In the genomic region with DNA sequence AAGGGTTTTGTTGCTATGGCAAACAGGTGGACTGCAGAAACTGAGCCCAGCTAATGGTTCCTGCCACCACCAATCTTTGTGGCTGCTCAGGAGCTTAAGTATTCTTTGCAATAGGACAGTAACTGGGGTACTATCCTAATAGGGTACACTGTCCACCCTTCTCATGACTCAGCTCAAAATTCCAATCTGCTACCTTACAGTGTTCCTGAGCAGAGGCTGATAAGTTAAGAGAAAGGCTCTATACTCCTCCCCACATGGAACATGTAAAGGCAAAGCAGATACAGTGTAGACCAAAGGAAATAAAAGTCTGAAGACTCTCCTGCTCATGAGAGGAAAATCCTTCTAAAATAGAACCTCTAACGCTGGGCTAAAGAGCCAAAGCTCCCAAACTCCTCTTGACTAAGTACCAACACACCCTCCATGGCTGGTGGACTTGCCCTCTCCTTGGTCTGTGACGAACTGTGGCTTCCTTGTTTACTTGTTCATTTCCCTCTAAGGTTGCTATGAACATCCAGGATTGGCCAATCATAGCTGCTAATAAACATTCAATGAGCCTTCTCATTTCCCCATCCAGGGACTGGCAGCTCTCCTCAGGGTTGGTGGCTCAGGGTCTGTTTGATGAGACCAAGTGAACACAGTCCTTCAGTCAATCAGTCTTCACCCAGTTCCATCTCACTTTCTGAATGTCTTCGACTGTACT, we compare ENCODE assay signal across 25 mouse cellular contexts. TPM values are rescaled to one million over a fixed set of nuclear protein-coding genes. Genes with fewer than 3 reads are reported as not detected.
A peak's percentile ranks its signal among the peaks of the same experiment; 100 is the strongest.
DNase-seq lines count a peak whose midpoint lies in the region; ATAC-seq lines count a peak whose summit lies in the region.
"Had no signal": no experiment of that assay in that cellular context is flagged by ENCODE, and none has a peak within 500 bp of the region (broad histone marks: within the 10 kb centered on the region; RNA-seq: fewer than 3 reads in every experiment).

No protein-coding gene starts in this region.

- no peaks in the 10 kb centered on the region for H3K27me3 ChIP-seq in liver, embryonic 12.5 days (replicated peaks)
- no peaks in the 10 kb centered on the region for H3K27me3 ChIP-seq in liver, embryonic 11.5 days (replicated peaks; ENCODE audit: control insufficient read depth, insufficient read depth, low read length)
- H3K27me3 ChIP-seq: embryonic facial prominence, embryonic 13.5 days; forebrain, embryonic 12.5 days had no signal

- peaks cover 16% of the 10 kb centered on the region for H3K4me1 ChIP-seq in liver, embryonic 12.5 days
- no peaks in the 10 kb centered on the region for H3K4me1 ChIP-seq in liver, embryonic 11.5 days (replicated peaks; ENCODE audit: control insufficient read depth, insufficient read depth, low read length)
- H3K4me1 ChIP-seq: embryonic facial prominence, embryonic 13.5 days; forebrain, embryonic 12.5 days; heart, embryonic 12.5 days had no signal

- H3K4me3 ChIP-seq in liver, embryonic 12.5 days: no peak overlapping the region
- H3K4me3 ChIP-seq in liver, embryonic 11.5 days (ENCODE audit: low read depth, low read length): no peak overlapping the region
- H3K4me3 ChIP-seq: embryonic facial prominence, embryonic 13.5 days; forebrain, embryonic 12.5 days; heart, adult 2 months; heart, embryonic 12.5 days had no signal

- ATAC-seq in liver, embryonic 12.5 days: peak; percentile 73
- ATAC-seq in liver, embryonic 11.5 days (replicated peaks; ENCODE audit: low FRiP score): no peak; the same call in 1 of the 2 replicates
- peak; percentile 57 for ATAC-seq in megakaryocyte, adult 5-6 weeks (ENCODE audit: poor library complexity, severe bottlenecking)
- ATAC-seq: CD4-positive, CD25-positive, alpha-beta regulatory T cell, adult 4 months; forebrain, embryonic 16.5 days had no signal

- DNase-seq in liver, embryonic 11.5 days (ENCODE audit: low spot score): no peak
- DNase-seq in lung, postnatal 36 days: peak; percentile 15
- DNase-seq in lung, adult 18-20 months: no peak
- DNase-seq in heart, adult 8-10 months (ENCODE audit: low spot score): no peak
- no peak for DNase-seq in left cerebral cortex, postnatal 14 days (ENCODE audit: low spot score in 2 of 2)
- DNase-seq: adrenal gland, adult 8-10 months; B cell, adult 2 months; cerebellum, adult 18-20 months; cerebellum, adult 9-11 months; cerebellum, postnatal 36 days; gastrocnemius, postnatal 10 days; heart, adult 2 months had no signal

- 61% methylated on average over 3 of the region's 3 CpGs for WGBS in liver, embryonic 12.5 days (ENCODE audit: insufficient replicate concordance)
- WGBS in liver, embryonic 11.5 days: 70% methylated on average over 3 of the region's 3 CpGs

- no peaks in the 10 kb centered on the region for H3K36me3 ChIP-seq in liver, embryonic 12.5 days
- no peaks in the 10 kb centered on the region for H3K36me3 ChIP-seq in liver, embryonic 11.5 days (ENCODE audit: control insufficient read depth, insufficient read depth, low read length)
- H3K36me3 ChIP-seq: embryonic facial prominence, embryonic 13.5 days; forebrain, embryonic 12.5 days; G1E; heart, embryonic 12.5 days had no signal

- H3K9ac ChIP-seq in liver, embryonic 12.5 days: no peak overlapping the region
- H3K9ac ChIP-seq in liver, embryonic 11.5 days (ENCODE audit: low read depth, low read length): no peak overlapping the region
- H3K9ac ChIP-seq: embryonic facial prominence, embryonic 13.5 days; forebrain, embryonic 12.5 days; heart, embryonic 12.5 days had no signal

- no peaks in the 10 kb centered on the region for H3K9me3 ChIP-seq in liver, embryonic 12.5 days (replicated peaks)
- H3K9me3 ChIP-seq in liver, embryonic 11.5 days (ENCODE audit: control insufficient read depth, low read length): no peaks in the 10 kb centered on the region
- H3K9me3 ChIP-seq: embryonic facial prominence, embryonic 13.5 days; forebrain, embryonic 12.5 days; G1E; heart, embryonic 12.5 days had no signal

- intact Hi-C loops in left cerebral cortex, postnatal 14 days (cut with DNase I): loop anchor here (5.0 kb wide), 1 partner anchor 95 kb away; no protein-coding TSS in a partner anchor

- no peak overlapping the region for H3K27ac ChIP-seq in liver, embryonic 12.5 days
- no peak overlapping the region for H3K27ac ChIP-seq in liver, embryonic 11.5 days (ENCODE audit: low read depth, low read length)
- H3K27ac ChIP-seq: embryonic facial prominence, embryonic 13.5 days; forebrain, embryonic 12.5 days; heart, adult 2 months had no signal

- no peak overlapping the region for H3K4me2 ChIP-seq in liver, embryonic 12.5 days
- no peak overlapping the region for H3K4me2 ChIP-seq in liver, embryonic 11.5 days
- H3K4me2 ChIP-seq: embryonic facial prominence, embryonic 13.5 days; forebrain, embryonic 12.5 days; heart, embryonic 12.5 days had no signal

RNA-seq across cellular contexts. Expression of a gene that starts 19.6 kb away (rescaled TPM):
- not detected in 2 replicates for polyA plus RNA-seq in liver, embryonic 12.5 days (2016; fragmentation: Nextera tagmentation; extraction: Ambion mirVana)
- polyA plus RNA-seq in liver, embryonic 11.5 days (2014; fragmentation: Nextera tagmentation; extraction: Ambion mirVana): not detected in 2 replicates
- total RNA-seq in megakaryocyte, adult 5-6 weeks (2015): not detected in 2 replicates
- total RNA-seq in megakaryocyte, adult 5-6 weeks (2017): not detected in 2 replicates
- total RNA-seq in heart, adult 8-10 months (2022): not detected
- not detected for total RNA-seq in left cerebral cortex, postnatal 14 days (2021)
- total RNA-seq: adrenal gland, adult 8-10 months; gastrocnemius, postnatal 10 days; gastrocnemius, postnatal 4 days; heart, adult 2 months; heart, postnatal 25 days had no signal
- polyA plus RNA-seq: embryonic facial prominence, embryonic 13.5 days; forebrain, embryonic 12.5 days; forebrain, embryonic 16.5 days; frontal cortex, adult 2 months; G1E; heart, adult 2 months; heart, embryonic 12.5 days; heart, embryonic 16.5 days; hindbrain, embryonic 11.5 days had no signal

RNA-seq across cellular contexts. Expression of a gene that starts 27.6 kb away (rescaled TPM):
- polyA plus RNA-seq in liver, embryonic 12.5 days (2016; fragmentation: Nextera tagmentation; extraction: Ambion mirVana): 0.06 TPM in 1 of 2 replicates, not detected in the other
- 0.06 TPM in 1 of 2 replicates, not detected in the other for polyA plus RNA-seq in liver, embryonic 11.5 days (2014; fragmentation: Nextera tagmentation; extraction: Ambion mirVana)
- total RNA-seq in megakaryocyte, adult 5-6 weeks (2015): not detected in 2 replicates
- total RNA-seq in megakaryocyte, adult 5-6 weeks (2017): not detected in 2 replicates
- total RNA-seq in heart, adult 8-10 months (2022): not detected
- not detected for total RNA-seq in left cerebral cortex, postnatal 14 days (2021)
- total RNA-seq: gastrocnemius, postnatal 10 days; gastrocnemius, postnatal 4 days; heart, adult 2 months; heart, postnatal 25 days had no signal
- polyA plus RNA-seq: CD4-positive, CD25-positive, alpha-beta regulatory T cell, adult 4 months; embryonic facial prominence, embryonic 13.5 days; forebrain, embryonic 12.5 days; forebrain, embryonic 16.5 days; frontal cortex, adult 2 months; G1E; heart, adult 2 months; heart, embryonic 12.5 days; hindbrain, embryonic 11.5 days had no signal

RNA-seq across cellular contexts. Expression of a gene that starts 46.8 kb away (rescaled TPM):
- not detected in 2 replicates for polyA plus RNA-seq in liver, embryonic 12.5 days (2016; fragmentation: Nextera tagmentation; extraction: Ambion mirVana)
- polyA plus RNA-seq in liver, embryonic 11.5 days (2014; fragmentation: Nextera tagmentation; extraction: Ambion mirVana): not detected in 2 replicates
- total RNA-seq in megakaryocyte, adult 5-6 weeks (2015): not detected in 2 replicates
- total RNA-seq in megakaryocyte, adult 5-6 weeks (2017): not detected in 2 replicates
- not detected for total RNA-seq in heart, adult 8-10 months (2022)
- total RNA-seq in left cerebral cortex, postnatal 14 days (2021): not detected
- total RNA-seq: adrenal gland, adult 8-10 months; G1E; gastrocnemius, postnatal 10 days; gastrocnemius, postnatal 4 days; heart, adult 2 months; heart, postnatal 25 days had no signal
- polyA plus RNA-seq: CD4-positive, CD25-positive, alpha-beta regulatory T cell, adult 4 months; embryonic facial prominence, embryonic 13.5 days; forebrain, embryonic 12.5 days; forebrain, embryonic 16.5 days; frontal cortex, adult 2 months; G1E; heart, adult 2 months; heart, embryonic 12.5 days; heart, embryonic 16.5 days; hindbrain, embryonic 11.5 days had no signal

RNA-seq across cellular contexts. Expression of a gene that starts 47.1 kb away (rescaled TPM):
- polyA plus RNA-seq in liver, embryonic 12.5 days (2016; fragmentation: Nextera tagmentation; extraction: Ambion mirVana): not detected in 2 replicates
- not detected in 2 replicates for polyA plus RNA-seq in liver, embryonic 11.5 days (2014; fragmentation: Nextera tagmentation; extraction: Ambion mirVana)
- not detected in 2 replicates for total RNA-seq in megakaryocyte, adult 5-6 weeks (2015)
- not detected in 2 replicates for total RNA-seq in megakaryocyte, adult 5-6 weeks (2017)
- total RNA-seq in heart, adult 8-10 months (2022): not detected
- not detected for total RNA-seq in left cerebral cortex, postnatal 14 days (2021)
- total RNA-seq: adrenal gland, adult 8-10 months; G1E; gastrocnemius, postnatal 10 days; gastrocnemius, postnatal 4 days; heart, adult 2 months; heart, postnatal 25 days had no signal
- polyA plus RNA-seq: CD4-positive, CD25-positive, alpha-beta regulatory T cell, adult 4 months; embryonic facial prominence, embryonic 13.5 days; forebrain, embryonic 12.5 days; forebrain, embryonic 16.5 days; frontal cortex, adult 2 months; G1E; heart, adult 2 months; heart, embryonic 12.5 days; heart, embryonic 16.5 days; hindbrain, embryonic 11.5 days had no signal

RNA-seq across cellular contexts. Expression of a gene that starts 47.9 kb away (rescaled TPM):
- 0.72 and 0.79 TPM in 2 replicates for polyA plus RNA-seq in liver, embryonic 12.5 days (2016; fragmentation: Nextera tagmentation; extraction: Ambion mirVana)
- 0.36 and 0.43 TPM in 2 replicates for polyA plus RNA-seq in liver, embryonic 11.5 days (2014; fragmentation: Nextera tagmentation; extraction: Ambion mirVana)
- not detected in 2 replicates for total RNA-seq in megakaryocyte, adult 5-6 weeks (2015)
- total RNA-seq in megakaryocyte, adult 5-6 weeks (2017): not detected in 2 replicates
- total RNA-seq in heart, adult 8-10 months (2022): not detected
- total RNA-seq in left cerebral cortex, postnatal 14 days (2021): under 1 TPM; 0.17 to 0.22 TPM
- total RNA-seq: heart, adult 2 months; heart, postnatal 25 days had no signal
- polyA plus RNA-seq: CD4-positive, CD25-positive, alpha-beta regulatory T cell, adult 4 months; embryonic facial prominence, embryonic 13.5 days; forebrain, embryonic 12.5 days; forebrain, embryonic 16.5 days; frontal cortex, adult 2 months; G1E; heart, adult 2 months; heart, embryonic 12.5 days; heart, embryonic 16.5 days; hindbrain, embryonic 11.5 days had no signal
